Mouse (Mus musculus) liver, adult 2 months (tissue): ENCODE data around the gene Spats2l. TPM values are rescaled to one million over a fixed set of nuclear protein-coding genes. Genes with fewer than 3 reads are reported as not detected.

ENCODE experiments used
- DNase-seq: peaks from one replicate; pipeline ENCODE4 v3.0.0-alpha.2; 2011; ENCODE audit warnings: low read depth, low spot score; ENCODE audit errors: extremely low read depth
- H3K27ac ChIP-seq: fragments of 200-500 bp; replicated peaks from 2 replicates; pipeline ENCODE4 v1.5.1; 2012; ENCODE audit warnings: low read depth, mild to moderate bottlenecking, control low read depth, inconsistent platforms, low read length; ENCODE audit not compliant: insufficient read depth
- H3K27me3 ChIP-seq: fragments of 200-500 bp; 2 replicates; pipeline ENCODE4 v1.6.1; 2012; ENCODE audit warnings: mild to moderate bottlenecking, moderate library complexity, low read length, inconsistent platforms; ENCODE audit not compliant: control insufficient read depth, insufficient read depth
- H3K36me3 ChIP-seq: fragments of 200-500 bp; 2 replicates; pipeline ENCODE4 v1.6.1; 2012; ENCODE audit warnings: low read length, inconsistent platforms; ENCODE audit not compliant: control insufficient read depth, insufficient read depth
- H3K4me1 ChIP-seq: fragments of 200-500 bp; 2 replicates; pipeline ENCODE4 v1.6.1; 2011; ENCODE audit warnings: low read length; ENCODE audit not compliant: control insufficient read depth, insufficient read depth
- H3K4me3 ChIP-seq: fragments of 200-500 bp; 2 replicates; pipeline ENCODE4 v1.5.1; 2011; ENCODE audit warnings: low read depth, mild to moderate bottlenecking, control low read depth, low read length, moderate library complexity; ENCODE audit not compliant: insufficient read depth
- H3K79me2 ChIP-seq: fragments of 200-500 bp; 2 replicates; pipeline ENCODE4 v1.6.1; 2012; ENCODE audit warnings: inconsistent platforms, mild to moderate bottlenecking, low read length, moderate library complexity; ENCODE audit not compliant: control insufficient read depth, insufficient read depth
- H3K9ac ChIP-seq: fragments of 200-500 bp; 2 replicates; pipeline ENCODE4 v1.6.1; 2012; ENCODE audit warnings: low read depth, mild to moderate bottlenecking, control low read depth, inconsistent platforms, low read length
- CTCF ChIP-seq: fragments of 200-500 bp; IDR thresholded peaks from 2 replicates; pipeline ENCODE4 v1.5.1; 2011; ENCODE audit warnings: low read depth, low read length, control low read depth
- POLR2A ChIP-seq: fragments of 200-500 bp; IDR thresholded peaks from 2 replicates; pipeline ENCODE4 v1.6.1; 2011; ENCODE audit warnings: low read length, control low read depth; ENCODE audit not compliant: insufficient read depth; ENCODE audit errors: extremely low read depth
- WGBS: fragments of 180-500 bp; shearing (Covaris S2); methylation state at CpG from one replicate; pipeline ENCODE4 v1.1.7; 2018; 5-methylcytosine and 5-hydroxymethylcytosine counted together
- polyA plus RNA-seq: library from polyadenylated mRNA; depleted of rRNA; stranded (reverse); fragments of >200 nt; gene quantifications from 2 replicates; pipeline ENCODE4 v1.2.3, GENCODE M21; 2012
- total RNA-seq: library from RNA; depleted of rRNA; stranded (reverse); fragments of >200 nt; gene quantifications from 2 replicates; pipeline ENCODE4 v1.2.3, GENCODE M21; 2014

Gene Spats2l
- total and polyA plus RNA-seq, 2 experiments: 0.35 to 1.3 TPM

GRCm38 (mm10) chr1:57846856-57847698, 73.1 kb downstream of the Spats2l start:
- TF ChIP-seq CTCF: no peak
- TF ChIP-seq POLR2A: no peak
- no peaks in the 10 kb centered on the region for H3K27me3 ChIP-seq
- no peaks in the 10 kb centered on the region for H3K79me2 ChIP-seq
- H3K36me3 ChIP-seq: no peaks in the 10 kb centered on the region
- peaks cover 3% of the 10 kb centered on the region; the same call in 1 of the 2 replicates for H3K4me1 ChIP-seq
- no peak for DNase-seq
- no peak overlapping the region for H3K4me3 ChIP-seq
- H3K9ac ChIP-seq: no peak overlapping the region
- H3K27ac ChIP-seq: no peak overlapping the region
- 90% methylated on average over 15 of the region's 15 CpGs for whole genome bisulfite sequencing

GRCm38 (mm10) chr1:57849087-57849486, 75.1 kb downstream of the Spats2l start:
- no peak for TF ChIP-seq POLR2A
- no peak for TF ChIP-seq CTCF
- H3K79me2 ChIP-seq: no peaks in the 10 kb centered on the region
- peaks cover 3% of the 10 kb centered on the region; the same call in 1 of the 2 replicates for H3K4me1 ChIP-seq
- H3K27me3 ChIP-seq: no peaks in the 10 kb centered on the region
- no peak overlapping the region for H3K9ac ChIP-seq
- 85% methylated on average over 4 of the region's 4 CpGs for WGBS
- H3K27ac ChIP-seq: no peak overlapping the region
- H3K4me3 ChIP-seq: no peak overlapping the region
- no peaks in the 10 kb centered on the region for H3K36me3 ChIP-seq
- no peak for DNase-seq

GRCm38 (mm10) chr1:57849916-57850315, 76.0 kb downstream of the Spats2l start:
- H3K4me1 ChIP-seq: peaks cover 3% of the 10 kb centered on the region; the same call in 1 of the 2 replicates
- H3K79me2 ChIP-seq: no peaks in the 10 kb centered on the region
- H3K36me3 ChIP-seq: no peaks in the 10 kb centered on the region
- H3K9ac ChIP-seq: no peak overlapping the region
- WGBS: 36% methylated on average over 3 of the region's 3 CpGs
- no peaks in the 10 kb centered on the region for H3K27me3 ChIP-seq
- no peak overlapping the region for H3K4me3 ChIP-seq
- no peak overlapping the region for H3K27ac ChIP-seq
- no peak for TF ChIP-seq CTCF
- TF ChIP-seq POLR2A: no peak
- peak; percentile 22 for DNase-seq

GRCm38 (mm10) chr1:57851871-57852270, 77.9 kb downstream of the Spats2l start:
- Histone ChIP-seq H3K4me3 (no peak overlapping the region), H3K27ac (no peak overlapping the region), H3K79me2 (no peaks in the 10 kb centered on the region), H3K27me3 (no peaks in the 10 kb centered on the region), H3K36me3 (no peaks in the 10 kb centered on the region), H3K9ac (no peak overlapping the region), H3K4me1 (peaks cover 3% of the 10 kb centered on the region; the same call in 1 of the 2 replicates)
- no peak for TF ChIP-seq CTCF
- TF ChIP-seq POLR2A: no peak
- DNase-seq: no peak
- 89% methylated on average over 6 of the region's 6 CpGs for WGBS

GRCm38 (mm10) chr1:57852562-57853271, 78.8 kb downstream of the Spats2l start:
- DNase-seq: no peak

More at GRCm38 (mm10) chr1:57852562-57853271, 78.8 kb downstream of the Spats2l start:
- 70% methylated on average over 12 of the region's 12 CpGs for WGBS
- Histone ChIP-seq H3K27ac (peak overlapping the region; percentile 36), H3K9ac (peak overlapping the region; percentile 21; the same call in 1 of the 2 replicates), H3K36me3 (no peaks in the 10 kb centered on the region), H3K79me2 (no peaks in the 10 kb centered on the region), H3K27me3 (no peaks in the 10 kb centered on the region), H3K4me3 (no peak overlapping the region), H3K4me1 (peaks cover 3% of the 10 kb centered on the region; the same call in 1 of the 2 replicates)
- TF ChIP-seq POLR2A: no peak
- TF ChIP-seq CTCF: no peak
